Mouse (Mus musculus): Measurements from ENCODE around the gene Corin. TPM values are rescaled to one million over a fixed set of nuclear protein-coding genes. Genes with fewer than 3 reads are reported as not detected.

Gene Corin
- polyA plus RNA-seq, 1 experiment from 2014 or later: not detected

Other genes with a start within 250 kb of the Corin start
- gene Nfxl1, start 55.2 kb upstream of the Corin start, polyA plus RNA-seq (2014; fragmentation: Nextera tagmentation; extraction: Ambion mirVana): 14.1 and 14.8 TPM in 2 replicates
- 1.7 and 2.1 TPM in 2 replicates for gene Zar1, start 76.8 kb upstream of the Corin start, polyA plus RNA-seq (2014; fragmentation: Nextera tagmentation; extraction: Ambion mirVana)
- 3.8 and 4.5 TPM in 2 replicates for gene Gm5868, start 83.1 kb upstream of the Corin start, polyA plus RNA-seq (2014; fragmentation: Nextera tagmentation; extraction: Ambion mirVana)
- not detected in 2 replicates for gene Cnga1, start 139.8 kb upstream of the Corin start, polyA plus RNA-seq (2014; fragmentation: Nextera tagmentation; extraction: Ambion mirVana)
- 0.32 and 0.68 TPM in 2 replicates for gene Nipal1, start 143.3 kb upstream of the Corin start, polyA plus RNA-seq (2014; fragmentation: Nextera tagmentation; extraction: Ambion mirVana)
- gene Txk, start 248.3 kb upstream of the Corin start, polyA plus RNA-seq (2014; fragmentation: Nextera tagmentation; extraction: Ambion mirVana): not detected in 2 replicates

All from forebrain, embryonic 14.5 days (tissue).